Mouse (Mus musculus) MEL (cell line): ENCODE data around the gene Gtf3c4. TPM values are rescaled to one million over a fixed set of nuclear protein-coding genes. Genes with fewer than 3 reads are reported as not detected.

Experiments used
- DNase-seq: peaks from one replicate; pipeline ENCODE4 v3.0.0; 2011; ENCODE audit warnings: low read depth, low spot score
- H3K27ac ChIP-seq: 2 replicates; pipeline ENCODE4 v1.5.1; 2012; ENCODE audit warnings: low read depth, mild to moderate bottlenecking, control low read depth, low read length, moderate library complexity; ENCODE audit not compliant: control insufficient read depth
- H3K27me3 ChIP-seq, 2 experiments: fragments of 150-350 bp in 1 of 2; sonication (generic) in 1 of 2; 2 replicates each; pipeline ENCODE4 v1.6.1; 2012; ENCODE audit warnings: low read length in 2 of 2, mild to moderate bottlenecking in 2 of 2, improper control_type of control experiment in 1 of 2, moderate library complexity in 1 of 2; ENCODE audit not compliant: insufficient read depth in 2 of 2, control insufficient read depth in 1 of 2
- H3K36me3 ChIP-seq, 2 experiments: 2 replicates each; pipeline ENCODE4 v1.6.1; 2012 to 2014; ENCODE audit warnings: low read length in 2 of 2, improper control_type of control experiment in 1 of 2, inconsistent platforms in 1 of 2, mild to moderate bottlenecking in 1 of 2; ENCODE audit not compliant: insufficient read depth in 2 of 2, control insufficient read depth in 1 of 2
- H3K4me1 ChIP-seq, 2 experiments: fragments of 150-350 bp in 1 of 2; sonication (generic) in 1 of 2; 2 replicates each; pipeline ENCODE4 v1.6.1; 2012; ENCODE audit warnings: low read length in 2 of 2, improper control_type of control experiment in 1 of 2, mild to moderate bottlenecking in 1 of 2; ENCODE audit not compliant: insufficient read depth in 2 of 2, control insufficient read depth in 1 of 2
- H3K4me3 ChIP-seq, 2 experiments: fragments of 150-350 bp in 1 of 2; sonication (generic) in 1 of 2; 2 replicates each; pipeline ENCODE4 v1.5.1; 2012; ENCODE audit warnings: low read depth in 2 of 2, low read length in 2 of 2, mild to moderate bottlenecking in 2 of 2, moderate library complexity in 2 of 2, control low read depth in 1 of 2, improper control_type of control experiment in 1 of 2; ENCODE audit not compliant: control insufficient read depth in 1 of 2, insufficient read depth in 1 of 2
- H3K79me2 ChIP-seq: 2 replicates; pipeline ENCODE4 v1.6.1; 2012; ENCODE audit warnings: mild to moderate bottlenecking, low read length, moderate library complexity; ENCODE audit not compliant: control insufficient read depth, poor library complexity, insufficient read depth
- H3K9ac ChIP-seq: 2 replicates; pipeline ENCODE4 v1.6.1; 2012; ENCODE audit warnings: low read depth, mild to moderate bottlenecking, control low read depth, low read length, moderate library complexity; ENCODE audit not compliant: control insufficient read depth, poor library complexity, severe bottlenecking
- H3K9me3 ChIP-seq: fragments of 150-350 bp; sonication (generic); replicated peaks from 2 replicates; pipeline ENCODE4 v1.6.1; 2012; ENCODE audit warnings: mild to moderate bottlenecking, low read length, improper control_type of control experiment, moderate library complexity; ENCODE audit not compliant: insufficient read depth
- CHD2 ChIP-seq: IDR thresholded peaks from 2 replicates; pipeline ENCODE4 v1.6.1; 2011; ENCODE audit warnings: low read length, improper control_type of control experiment
- CTCF ChIP-seq, 3 experiments: IDR thresholded peaks in 2 of 3; conservative IDR thresholded peaks in 1 of 3; 2 replicates each; pipeline ENCODE4 v1.5.1; 2011 to 2012; ENCODE audit warnings: low read length in 3 of 3, low read depth in 2 of 3, mild to moderate bottlenecking in 2 of 3, improper control_type of control experiment in 1 of 3, inconsistent platforms in 1 of 3, mixed read lengths in 1 of 3, moderate library complexity in 1 of 3; ENCODE audit not compliant: control insufficient read depth in 1 of 3, insufficient read depth in 1 of 3, poor library complexity in 1 of 3, severe bottlenecking in 1 of 3
- E2F4 ChIP-seq: IDR thresholded peaks from 2 replicates; pipeline ENCODE4 v1.6.1; 2011; ENCODE audit warnings: low read depth, low read length, improper control_type of control experiment, borderline replicate concordance
- ELF1 ChIP-seq: IDR thresholded peaks from 2 replicates; pipeline ENCODE4 v1.6.1; 2014; ENCODE audit warnings: low read depth, mild to moderate bottlenecking, inconsistent platforms, low read length, improper control_type of control experiment, moderate library complexity
- EP300 ChIP-seq, 2 experiments: IDR thresholded peaks; 2 replicates each; pipeline ENCODE4 v1.6.1; 2011; ENCODE audit warnings: improper control_type of control experiment in 2 of 2, low read length in 2 of 2, low read depth in 1 of 2, mild to moderate bottlenecking in 1 of 2
- ETS1 ChIP-seq: IDR thresholded peaks from 2 replicates; pipeline ENCODE4 v1.6.1; 2012; ENCODE audit warnings: low read depth, mild to moderate bottlenecking, inconsistent platforms, low read length, improper control_type of control experiment, moderate library complexity
- GABPA ChIP-seq: IDR thresholded peaks from 2 replicates; pipeline ENCODE4 v1.6.1; 2012; ENCODE audit warnings: low read depth, mild to moderate bottlenecking, inconsistent platforms, low read length, improper control_type of control experiment, moderate library complexity
- GATA1 ChIP-seq: IDR thresholded peaks from 2 replicates; pipeline ENCODE4 v1.6.1; 2011; ENCODE audit warnings: low read depth, low read length, improper control_type of control experiment
- MAX ChIP-seq: IDR thresholded peaks from 2 replicates; pipeline ENCODE4 v1.6.1; 2011; ENCODE audit warnings: low read length, improper control_type of control experiment
- MAZ ChIP-seq: IDR thresholded peaks from 2 replicates; pipeline ENCODE4 v1.6.1; 2012; ENCODE audit warnings: low read depth, mild to moderate bottlenecking, inconsistent platforms, low read length, improper control_type of control experiment
- MEF2A ChIP-seq: IDR thresholded peaks from 2 replicates; pipeline ENCODE4 v1.6.1; 2014; ENCODE audit warnings: low read depth, mild to moderate bottlenecking, inconsistent platforms, low read length, improper control_type of control experiment; ENCODE audit not compliant: poor library complexity, insufficient replicate concordance, severe bottlenecking; ENCODE audit errors: extremely low read depth
- MXI1 ChIP-seq: IDR thresholded peaks from 2 replicates; pipeline ENCODE4 v1.6.1; 2011; ENCODE audit warnings: mild to moderate bottlenecking, low read depth, low read length, improper control_type of control experiment
- NRF1 ChIP-seq: IDR thresholded peaks from 2 replicates; pipeline ENCODE4 v1.6.1; 2014; ENCODE audit warnings: low read depth, mild to moderate bottlenecking, inconsistent platforms, low read length, improper control_type of control experiment, moderate library complexity; ENCODE audit not compliant: poor library complexity, insufficient read depth, severe bottlenecking
- POLR2A ChIP-seq, 2 experiments: IDR thresholded peaks; 2 replicates each; pipeline ENCODE4 v1.6.1; 2011 to 2012; ENCODE audit warnings: low read length in 2 of 2, mild to moderate bottlenecking in 2 of 2, control low read depth in 1 of 2, improper control_type of control experiment in 1 of 2, low read depth in 1 of 2, moderate library complexity in 1 of 2; ENCODE audit not compliant: control insufficient read depth in 1 of 2, insufficient read depth in 1 of 2, poor library complexity in 1 of 2
- POLR2AphosphoS2 ChIP-seq: IDR thresholded peaks from 2 replicates; pipeline ENCODE4 v1.6.1; 2011; ENCODE audit warnings: low read length, improper control_type of control experiment
- RAD21 ChIP-seq: IDR thresholded peaks from 2 replicates; pipeline ENCODE4 v1.6.1; 2011; ENCODE audit warnings: mild to moderate bottlenecking, low read depth, low read length, improper control_type of control experiment
- TBP ChIP-seq: IDR thresholded peaks from 2 replicates; pipeline ENCODE4 v1.8.0; 2011; ENCODE audit warnings: low read depth, low read length, improper control_type of control experiment
- UBTF ChIP-seq: IDR thresholded peaks from 2 replicates; pipeline ENCODE4 v1.6.1; 2012; ENCODE audit warnings: low read depth, mild to moderate bottlenecking, inconsistent platforms, low read length, improper control_type of control experiment, moderate library complexity, borderline replicate concordance; ENCODE audit not compliant: insufficient read depth
- USF2 ChIP-seq, 2 experiments: IDR thresholded peaks; 2 replicates each; pipeline ENCODE4 v1.6.1; 2011 to 2012; ENCODE audit warnings: improper control_type of control experiment in 2 of 2, low read length in 2 of 2, borderline replicate concordance in 1 of 2, inconsistent platforms in 1 of 2, low read depth in 1 of 2, mild to moderate bottlenecking in 1 of 2; ENCODE audit not compliant: insufficient read depth in 1 of 2
- ZC3H11A ChIP-seq: IDR thresholded peaks from 2 replicates; pipeline ENCODE4 v1.6.1; 2012; ENCODE audit warnings: low read depth, mild to moderate bottlenecking, inconsistent platforms, low read length, improper control_type of control experiment
- ZKSCAN1 ChIP-seq: IDR thresholded peaks from 2 replicates; pipeline ENCODE4 v1.6.1; 2012; ENCODE audit warnings: low read depth, mild to moderate bottlenecking, inconsistent platforms, low read length, improper control_type of control experiment, moderate library complexity
- polyA plus RNA-seq, 2 experiments: library from polyadenylated mRNA; stranded (reverse) in 1 of 2; unstranded in 1 of 2; fragments of >175 nt in 1 of 2; fragments of >200 nt in 1 of 2; gene quantifications; 2 replicates each; pipeline versions ENCODE4 v1.2.1 to v1.2.4; 2012; ENCODE audit warnings: low replicate concordance in 2 of 2, low read depth in 1 of 2; ENCODE audit not compliant: insufficient read length in 2 of 2, insufficient read depth in 1 of 2, missing spikeins in 1 of 2
- total RNA-seq: library from RNA; depleted of rRNA; stranded (reverse); fragments of 300-350 nt; gene quantifications from 2 replicates; pipeline ENCODE4 v1.2.3, GENCODE M21; 2012

Gene Gtf3c4
- total and polyA plus RNA-seq, 3 experiments: 28.3 to 37.4 TPM; not detected in 1

GRCm38 (mm10) chr2:28808841-28809240, 31.3 kb downstream of the Gtf3c4 start:
- no peaks in the 10 kb centered on the region for H3K79me2 ChIP-seq
- no peaks in the 10 kb centered on the region for H3K4me1 ChIP-seq
- DNase-seq: no peak
- no peak overlapping the region for H3K27ac ChIP-seq
- TF ChIP-seq MAX: no peak
- TF ChIP-seq E2F4: no peak
- no peak for TF ChIP-seq CHD2
- no peak for TF ChIP-seq ZKSCAN1
- TF ChIP-seq GATA1: no peak
- TF ChIP-seq UBTF: no peak
- TF ChIP-seq RAD21: no peak
- no peak for TF ChIP-seq GABPA
- no peak overlapping the region for H3K4me3 ChIP-seq
- no peaks in the 10 kb centered on the region for H3K36me3 ChIP-seq
- H3K9ac ChIP-seq: no peak overlapping the region
- peaks cover 0 to 2% of the 10 kb centered on the region in 2 experiments; a peak in 3 of 4 replicates for H3K27me3 ChIP-seq
- no peaks in the 10 kb centered on the region for H3K9me3 ChIP-seq

GRCm38 (mm10) chr2:28803406-28803805, 36.8 kb downstream of the Gtf3c4 start:
- TF ChIP-seq ETS1 (no peak), USF2 (IDR thresholded peaks at IDR 0.05; ENCODE audit: borderline replicate concordance in 1 of 2, insufficient read depth in 1 of 2, low read depth in 1 of 2, low read length in 2 of 2) (no peak), ELF1 (no peak), E2F4 (no peak), POLR2AphosphoS2 (no peak), POLR2A (IDR thresholded peaks at IDR 0.05; ENCODE audit: control insufficient read depth in 1 of 2, insufficient read depth in 1 of 2, low read depth in 1 of 2, low read length in 2 of 2, poor library complexity in 1 of 2) (no peak), UBTF (no peak), EP300 (IDR thresholded peaks at IDR 0.05; ENCODE audit: low read depth in 1 of 2, low read length in 2 of 2) (no peak), GABPA (no peak), MXI1 (no peak), MEF2A (no peak), NRF1 (no peak), MAZ (no peak), TBP (no peak), CTCF (IDR thresholded peaks at IDR 0.05 in 2 of 3, conservative IDR thresholded peaks at IDR 0.05 in 1 of 3; ENCODE audit: control insufficient read depth in 1 of 3, insufficient read depth in 1 of 3, low read depth in 2 of 3, low read length in 3 of 3, poor library complexity in 1 of 3, severe bottlenecking in 1 of 3) (no peak), ZC3H11A (no peak)
- Histone ChIP-seq H3K9me3 (no peaks in the 10 kb centered on the region), H3K79me2 (no peaks in the 10 kb centered on the region), H3K27ac (no peak overlapping the region), H3K9ac (no peak overlapping the region), H3K36me3 (peaks cover 0 to 5% of the 10 kb centered on the region in 2 experiments; a peak in 2 of 4 replicates), H3K4me1 (peaks cover 0 to 8% of the 10 kb centered on the region in 2 experiments; a peak in 2 of 4 replicates), H3K27me3 (peaks cover 0 to 2% of the 10 kb centered on the region in 2 experiments; a peak in 1 of 4 replicates), H3K4me3 (no peak overlapping the region)
- DNase-seq: no peak
